Mouse (Mus musculus) liver, embryonic 14.5 days (tissue): ENCODE measurements around the gene Tc2n. TPM values are rescaled to one million over a fixed set of nuclear protein-coding genes. Genes with fewer than 3 reads are reported as not detected.

Experiments used
- ATAC-seq: fragments of 200-750 bp; cut with Nextera tagmentation; 2 replicates; pipeline ENCODE4 v1.8.0; 2017; ENCODE audit warnings: moderate number of reproducible peaks, mild to moderate bottlenecking, moderate library complexity; ENCODE audit not compliant: insufficient read depth
- DNase-seq, 3 experiments: peaks; one replicate each; pipeline ENCODE4 v3.0.0-alpha.2; 2012 to 2013; ENCODE audit warnings: low read depth in 3 of 3, low spot score in 3 of 3
- H3K27ac ChIP-seq: fragments of 300-500 bp; sonication (generic); 2 replicates; pipeline ENCODE4 v1.5.1; 2014; ENCODE audit warnings: moderate library complexity, mild to moderate bottlenecking, control low read depth, inconsistent platforms
- H3K27me3 ChIP-seq: fragments of 300-500 bp; sonication (generic); 2 replicates; pipeline ENCODE4 v1.6.1; 2014; ENCODE audit warnings: mild to moderate bottlenecking, low read length, moderate library complexity; ENCODE audit not compliant: control insufficient read depth, insufficient read depth
- H3K36me3 ChIP-seq: fragments of 300-500 bp; sonication (generic); replicated peaks from 2 replicates; pipeline ENCODE4 v1.6.1; 2014; ENCODE audit warnings: low read depth; ENCODE audit not compliant: control insufficient read depth, insufficient read depth
- H3K4me1 ChIP-seq, 2 experiments: fragments of 200-500 bp in 1 of 2; fragments of 300-500 bp in 1 of 2; sonication (generic) in 1 of 2; replicated peaks; 2 replicates each; pipeline ENCODE4 v1.6.1; 2012 to 2014; ENCODE audit warnings: antibody characterized with exemption in 1 of 2, inconsistent platforms in 1 of 2, low read length in 1 of 2; ENCODE audit not compliant: control insufficient read depth in 2 of 2, insufficient read depth in 2 of 2
- H3K4me2 ChIP-seq: fragments of 300-500 bp; sonication (generic); 2 replicates; pipeline ENCODE4 v1.6.1; 2014; ENCODE audit warnings: low read depth, mild to moderate bottlenecking, control low read depth, moderate library complexity
- H3K4me3 ChIP-seq, 2 experiments: fragments of 200-500 bp in 1 of 2; fragments of 300-500 bp in 1 of 2; sonication (generic) in 1 of 2; 2 replicates each; pipeline ENCODE4 v1.5.1; 2012 to 2014; ENCODE audit warnings: low read depth in 2 of 2, low read length in 2 of 2, mild to moderate bottlenecking in 2 of 2, control low read depth in 1 of 2, inconsistent platforms in 1 of 2, moderate library complexity in 1 of 2; ENCODE audit not compliant: insufficient read depth in 1 of 2
- H3K9ac ChIP-seq: fragments of 300-500 bp; sonication (generic); replicated peaks from 2 replicates; pipeline ENCODE4 v1.6.1; 2014; ENCODE audit warnings: mild to moderate bottlenecking, control low read depth, moderate library complexity
- H3K9me3 ChIP-seq: fragments of 300-500 bp; sonication (generic); 2 replicates; pipeline ENCODE4 v1.6.1; 2016; ENCODE audit warnings: low read length, mixed read lengths; ENCODE audit not compliant: control insufficient read depth
- CTCF ChIP-seq: IDR thresholded peaks from 2 replicates; pipeline ENCODE4 v1.5.1; 2016; ENCODE audit warnings: antibody characterized with exemption, low read depth, control low read depth
- EP300 ChIP-seq: IDR thresholded peaks from 2 replicates; pipeline ENCODE4 v1.6.1; 2016; ENCODE audit warnings: antibody characterized with exemption, low read depth
- WGBS: fragments of 180-500 bp; shearing (Covaris S2); extraction: QIAGEN DNeasy Blood & Tissue Kit; methylation state at CpG from one replicate; pipeline ENCODE4 v1.1.7; 2014; ENCODE audit not compliant: insufficient replicate concordance; 5-methylcytosine and 5-hydroxymethylcytosine counted together
- polyA plus RNA-seq, 2 experiments: library from polyadenylated mRNA; depleted of rRNA in 1 of 2; stranded (reverse) in 1 of 2; unstranded in 1 of 2; fragments of >200 nt; fragmentation: Nextera tagmentation in 1 of 2; extraction: Ambion mirVana in 1 of 2; gene quantifications; 2 replicates each; pipeline versions ENCODE4 v1.2.1 to v1.2.3; 2012 to 2014

The Tc2n gene
- polyA plus RNA-seq, 2 experiments = 0.02 to 0.04 TPM

- Histone ChIP-seq H3K36me3 (no peaks in the 10 kb centered on the region), H3K27ac (no peak overlapping the region), H3K9ac (no peak overlapping the region), H3K4me1 (no peaks in the 10 kb centered on the region), H3K4me3 (no peak overlapping the region), H3K27me3 (no peaks in the 10 kb centered on the region), H3K4me2 (no peak overlapping the region), H3K9me3 (no peaks in the 10 kb centered on the region)
- TF ChIP-seq CTCF (no peak), EP300 (no peak)
- DNase-seq = no peak
- no peak for ATAC-seq
- 6% methylated on average over 2 of the region's 2 CpGs for WGBS
These were observed 21.7 kb upstream of the Tc2n start for GRCm38 (mm10) chr12:101740045-101740444.

- peak; percentile 62 for ATAC-seq
- Histone ChIP-seq H3K9me3 (no peaks in the 10 kb centered on the region), H3K27me3 (peaks cover 13% of the 10 kb centered on the region), H3K27ac (no peak overlapping the region), H3K36me3 (no peaks in the 10 kb centered on the region), H3K4me2 (peak overlapping the region; percentile 85), H3K9ac (no peak overlapping the region), H3K4me1 (no peaks in the 10 kb centered on the region), H3K4me3 (peak overlapping the region; percentile 31 to 57)
- no peak for DNase-seq
- WGBS = 0% methylated on average over 9 of the region's 9 CpGs
- TF ChIP-seq CTCF (no peak), EP300 (no peak)
These were observed 430 bp upstream of the Tc2n start for GRCm38 (mm10) chr12:101718755-101719150.

GRCm38 (mm10) chr12:101699176-101699575 lies 19.1 kb downstream of the Tc2n start:
- Histone ChIP-seq H3K4me2 (no peak overlapping the region), H3K36me3 (no peaks in the 10 kb centered on the region), H3K4me3 (no peak overlapping the region), H3K27ac (no peak overlapping the region), H3K9ac (no peak overlapping the region), H3K9me3 (no peaks in the 10 kb centered on the region), H3K4me1 (no peaks in the 10 kb centered on the region), H3K27me3 (no peaks in the 10 kb centered on the region)
- TF ChIP-seq CTCF (no peak), EP300 (no peak)
- 45% methylated on average over 3 of the region's 3 CpGs for WGBS
- DNase-seq (no peak), ATAC-seq (no peak)

- Histone ChIP-seq H3K27ac (no peak overlapping the region), H3K9ac (no peak overlapping the region), H3K4me1 (no peaks in the 10 kb centered on the region), H3K27me3 (no peaks in the 10 kb centered on the region), H3K9me3 (no peaks in the 10 kb centered on the region), H3K4me2 (no peak overlapping the region), H3K4me3 (no peak overlapping the region), H3K36me3 (no peaks in the 10 kb centered on the region)
- DNase-seq (no peak), ATAC-seq (no peak)
- 43% methylated on average over 1 of the region's 1 CpGs for WGBS
- TF ChIP-seq EP300 (no peak), CTCF (no peak)
These were observed 21.8 kb downstream of the Tc2n start for GRCm38 (mm10) chr12:101696521-101696920.

- TF ChIP-seq CTCF (no peak), EP300 (no peak)
- H3K27ac ChIP-seq = no peak overlapping the region
- 78% methylated on average over 2 of the region's 2 CpGs for WGBS
- no peaks in the 10 kb centered on the region for H3K36me3 ChIP-seq
- no peaks in the 10 kb centered on the region for H3K9me3 ChIP-seq
- no peak overlapping the region for H3K9ac ChIP-seq
- H3K4me2 ChIP-seq = no peak overlapping the region
- ATAC-seq (no peak), DNase-seq (no peak)
- no peaks in the 10 kb centered on the region for H3K27me3 ChIP-seq
- H3K4me1 ChIP-seq = no peaks in the 10 kb centered on the region
- no peak overlapping the region for H3K4me3 ChIP-seq
These were observed 37.8 kb downstream of the Tc2n start for GRCm38 (mm10) chr12:101680538-101680937.
